8 mouse cellular contexts compared by ENCODE assay signal in the genomic region with DNA sequence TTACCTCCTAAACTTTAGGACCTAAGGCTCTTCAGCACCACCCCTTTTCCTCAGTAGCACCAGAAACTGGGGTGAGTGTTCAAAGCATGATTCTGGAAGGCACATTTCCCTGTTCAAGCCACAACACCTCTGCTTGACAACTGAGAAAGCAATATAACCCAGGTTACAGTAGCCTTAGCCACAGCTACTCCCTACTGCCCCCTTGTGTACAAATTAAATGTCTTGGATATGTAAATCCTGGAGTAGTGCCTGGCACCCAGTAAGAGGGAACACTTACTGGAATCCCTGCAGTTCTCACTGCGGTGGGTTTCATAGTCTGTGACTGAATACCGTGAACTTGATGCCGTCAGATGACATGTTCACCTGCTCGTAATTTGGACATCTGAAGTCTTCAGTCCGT.
DNase-seq lines count a peak whose midpoint lies in the region; ATAC-seq and TF ChIP-seq lines count a peak whose summit lies in the region.
"Had no signal": no experiment of that assay in that cellular context is flagged by ENCODE, and none has a peak within 500 bp of the region (broad histone marks: within the 10 kb centered on the region; RNA-seq: fewer than 3 reads in every experiment).

No protein-coding gene starts in this region.

- ATAC-seq in forebrain, embryonic 15.5 days (replicated peaks) = peak; percentile 57; the same call in 1 of the 2 replicates
- peak; percentile 29; the same call in 1 of the 2 replicates for ATAC-seq in midbrain, embryonic 16.5 days

- H3K27ac ChIP-seq in forebrain, embryonic 15.5 days (replicated peaks) = no peak overlapping the region
- H3K27ac ChIP-seq in midbrain, embryonic 16.5 days (ENCODE audit: low read length) = no peak overlapping the region
- H3K27ac ChIP-seq: macrophage had no signal

- H3K36me3 ChIP-seq in E14TG2a.4 (ENCODE audit: insufficient read depth, low read length) = no peaks in the 10 kb centered on the region
- no peaks in the 10 kb centered on the region for H3K36me3 ChIP-seq in forebrain, embryonic 15.5 days
- H3K36me3 ChIP-seq in midbrain, embryonic 16.5 days (ENCODE audit: control insufficient read depth, insufficient read depth, low read length) = no peaks in the 10 kb centered on the region

- no peaks in the 10 kb centered on the region for H3K9me3 ChIP-seq in E14TG2a.4 (ENCODE audit: low read length)
- H3K9me3 ChIP-seq in forebrain, embryonic 15.5 days = no peaks in the 10 kb centered on the region
- H3K9me3 ChIP-seq in midbrain, embryonic 16.5 days (replicated peaks; ENCODE audit: control insufficient read depth, low read length, poor library complexity, severe bottlenecking) = no peaks in the 10 kb centered on the region

- peaks cover 6% of the 10 kb centered on the region for H3K27me3 ChIP-seq in E14TG2a.4 (ENCODE audit: insufficient read depth, low read length)
- no peaks in the 10 kb centered on the region for H3K27me3 ChIP-seq in forebrain, embryonic 15.5 days
- no peaks in the 10 kb centered on the region for H3K27me3 ChIP-seq in midbrain, embryonic 16.5 days (ENCODE audit: control insufficient read depth, insufficient read depth, low read depth, low read length)

- no peak overlapping the region for H3K4me3 ChIP-seq in E14TG2a.4 (replicated peaks; ENCODE audit: low read length)
- no peak overlapping the region for H3K4me3 ChIP-seq in forebrain, embryonic 15.5 days
- no peak overlapping the region for H3K4me3 ChIP-seq in midbrain, embryonic 16.5 days (ENCODE audit: low read depth, low read length)

- no peak overlapping the region for H3K9ac ChIP-seq in forebrain, embryonic 15.5 days (replicated peaks)
- H3K9ac ChIP-seq in midbrain, embryonic 16.5 days (ENCODE audit: low read depth, low read length) = no peak overlapping the region

- DNase-seq in layer of hippocampus, adult 9-10 months (ENCODE audit: low spot score) = peak; percentile 63
- DNase-seq in layer of hippocampus, postnatal 10 days (ENCODE audit: low spot score in 2 of 2) = no peak
- DNase-seq in brain, adult 2 months (ENCODE audit: low read depth, low spot score) = peak; percentile 88
- DNase-seq in spleen, postnatal 10 days (ENCODE audit: low spot score in 2 of 2) = no peak

- H3K4me2 ChIP-seq in forebrain, embryonic 15.5 days (replicated peaks) = no peak overlapping the region
- H3K4me2 ChIP-seq in midbrain, embryonic 16.5 days (ENCODE audit: low read length) = no peak overlapping the region

- peak; percentile 77 for TF ChIP-seq CTCF in E14TG2a.4 (conservative IDR thresholded peaks at IDR 0.05; ENCODE audit: low read length)

- peaks cover 24% of the 10 kb centered on the region for H3K4me1 ChIP-seq in E14TG2a.4 (replicated peaks; ENCODE audit: low read depth, low read length)
- peaks cover 24% of the 10 kb centered on the region for H3K4me1 ChIP-seq in forebrain, embryonic 15.5 days
- peaks cover 12% of the 10 kb centered on the region for H3K4me1 ChIP-seq in midbrain, embryonic 16.5 days (ENCODE audit: control insufficient read depth, insufficient read depth, low read length)

- WGBS in forebrain, embryonic 15.5 days = 23% methylated on average over 5 of the region's 5 CpGs
- WGBS in midbrain, embryonic 16.5 days = 18% methylated on average over 5 of the region's 5 CpGs

Comparison
In these comparisons a context has a peak if more than half of its experiments do, and no peak if none do; other contexts are left out.
1. DNase-seq: peak in layer of hippocampus, adult 9-10 months (single experiment) and brain, adult 2 months (single experiment); none in layer of hippocampus, postnatal 10 days (0 of 2) and spleen, postnatal 10 days (0 of 2).